Mouse (Mus musculus): ENCODE data around the gene Fibcd1.

DNA sequence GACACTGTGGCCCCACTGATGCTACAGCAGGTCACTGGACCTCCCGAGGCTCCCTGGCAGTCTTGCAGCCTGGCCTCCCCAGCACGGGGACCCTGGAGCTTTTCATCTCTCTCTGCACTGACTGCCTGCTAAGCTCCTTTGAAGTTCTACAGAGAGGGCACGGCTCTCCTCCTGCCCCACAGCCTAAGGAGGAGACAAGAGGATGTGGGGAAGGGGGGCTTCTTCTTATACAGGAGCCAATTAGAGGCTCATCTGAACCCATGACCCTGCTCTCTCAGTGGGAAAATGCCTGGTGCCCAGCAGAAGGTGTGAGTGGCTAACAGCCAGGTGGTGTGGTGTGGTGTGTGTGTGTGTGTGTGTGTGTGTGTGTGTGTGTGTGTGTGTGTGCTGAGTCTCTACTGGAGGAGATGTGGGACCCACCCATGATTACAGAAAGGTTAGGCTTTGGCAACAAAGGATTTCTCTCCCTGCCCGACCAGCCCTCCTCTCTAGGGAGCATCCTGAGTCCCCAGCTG, 17.4 kb downstream of the Fibcd1 start:
- TF ChIP-seq POLR2A (IDR thresholded peaks at IDR 0.05; ENCODE audit: borderline replicate concordance, control insufficient read depth, low read depth, low read length) (no peak), CTCF (IDR thresholded peaks at IDR 0.05; ENCODE audit: control insufficient read depth, insufficient read depth, low read length) (no peak)
